Mouse (Mus musculus) kidney, postnatal 14 days (tissue): ENCODE data around the gene Trpv2.

Experiments used
- DNase-seq: peaks from one replicate; pipeline ENCODE4 v3.0.0; 2022; ENCODE audit warnings: mixed read lengths

Gene Trpv2

GRCm38 (mm10) chr11:62558961-62559646 is 15.2 kb upstream of the Trpv2 start:
- DNase-seq, result peak; percentile 90

GRCm38 (mm10) chr11:62560463-62561016 is 13.7 kb upstream of the Trpv2 start:
- peak; percentile 24 for DNase-seq

GRCm38 (mm10) chr11:62563590-62563989 is 10.7 kb upstream of the Trpv2 start:
- DNase-seq, result no peak

GRCm38 (mm10) chr11:62565747-62566146 is 8.5 kb upstream of the Trpv2 start:
- DNase-seq, result no peak

- DNase-seq, result no peak
Observed at GRCm38 (mm10) chr11:62566211-62566610, 8.1 kb upstream of the Trpv2 start.

- DNase-seq, result no peak
Observed at GRCm38 (mm10) chr11:62568300-62568699, 6.0 kb upstream of the Trpv2 start.

GRCm38 (mm10) chr11:62574703-62575085 is 408 bp downstream of the Trpv2 start:
- DNase-seq, result no peak

GRCm38 (mm10) chr11:62575297-62575658 is 992 bp downstream of the Trpv2 start:
- DNase-seq, result peak; percentile 89

GRCm38 (mm10) chr11:62575659-62576438 is 1.6 kb downstream of the Trpv2 start:
- DNase-seq, result peak; percentile 40

- no peak for DNase-seq
Observed at GRCm38 (mm10) chr11:62576530-62577152, 2.4 kb downstream of the Trpv2 start.

GRCm38 (mm10) chr11:62583031-62583430 is 8.7 kb downstream of the Trpv2 start:
- no peak for DNase-seq

- no peak for DNase-seq
Observed at GRCm38 (mm10) chr11:62584671-62585206, 10.5 kb downstream of the Trpv2 start.

GRCm38 (mm10) chr11:62587034-62587433 is 12.7 kb downstream of the Trpv2 start:
- no peak for DNase-seq

GRCm38 (mm10) chr11:62589391-62589790 is 15.1 kb downstream of the Trpv2 start:
- no peak for DNase-seq

- no peak for DNase-seq
Observed at GRCm38 (mm10) chr11:62591026-62591425, 16.7 kb downstream of the Trpv2 start.

GRCm38 (mm10) chr11:62591904-62592575 is 17.8 kb downstream of the Trpv2 start:
- DNase-seq, result no peak

- DNase-seq, result no peak
Observed at GRCm38 (mm10) chr11:62598571-62598970, 24.3 kb downstream of the Trpv2 start.

- DNase-seq, result no peak
Observed at GRCm38 (mm10) chr11:62601732-62602618, 27.7 kb downstream of the Trpv2 start.

GRCm38 (mm10) chr11:62602619-62603311 is 28.5 kb downstream of the Trpv2 start:
- peak; percentile 98 for DNase-seq

- DNase-seq, result peak; percentile 53
Observed at GRCm38 (mm10) chr11:62603312-62604056, 29.2 kb downstream of the Trpv2 start.
